Mouse (Mus musculus): ENCODE results near the gene Casp8. TPM values are rescaled to one million over a fixed set of nuclear protein-coding genes. Genes with fewer than 3 reads are reported as not detected.
"Not testable (repeated sequence)": the region's sequence is repeated elsewhere in the genome, so short reads cannot be mapped to it uniquely, and the experiment has no call there.

Casp8 gene
- total RNA-seq, 2 experiments from 2014 or later: 18.5 to 39.4 TPM

GRCm38 (mm10) chr1:58890697-58891290, 95.6 kb downstream of the Casp8 start:
- ATAC-seq (replicated peaks; ENCODE audit: low FRiP score, poor library complexity, severe bottlenecking): not testable (repeated sequence)

GRCm38 (mm10) chr1:58891481-58892170, 96.5 kb downstream of the Casp8 start:
- ATAC-seq (replicated peaks; ENCODE audit: low FRiP score, poor library complexity, severe bottlenecking): not testable (repeated sequence)

GRCm38 (mm10) chr1:58892386-58892785, 97.2 kb downstream of the Casp8 start:
- ATAC-seq (replicated peaks; ENCODE audit: low FRiP score, poor library complexity, severe bottlenecking): not testable (repeated sequence)

Other genes starting within 250 kb of the Casp8 start
- gene Fam126b, start 209.1 kb upstream of the Casp8 start, total RNA-seq (2015; ENCODE audit: low replicate concordance): 6.7 and 6.8 TPM in 2 replicates
- gene Fam126b, start 209.1 kb upstream of the Casp8 start, total RNA-seq (2017; ENCODE audit: low replicate concordance): 8.3 and 11.0 TPM in 2 replicates
- gene Ndufb3, start 209.0 kb upstream of the Casp8 start, total RNA-seq (2015; ENCODE audit: low replicate concordance): 45.3 and 64.9 TPM in 2 replicates
- gene Ndufb3, start 209.0 kb upstream of the Casp8 start, total RNA-seq (2017; ENCODE audit: low replicate concordance): 20.8 and 24.1 TPM in 2 replicates
- gene Als2cr12, start 99.4 kb upstream of the Casp8 start, total RNA-seq (2015; ENCODE audit: low replicate concordance): not detected in 2 replicates
- gene Als2cr12, start 99.4 kb upstream of the Casp8 start, total RNA-seq (2017; ENCODE audit: low replicate concordance): not detected in 2 replicates
- gene Cflar, start 83.9 kb upstream of the Casp8 start, total RNA-seq (2015; ENCODE audit: low replicate concordance): 19.1 and 45.7 TPM in 2 replicates
- gene Cflar, start 83.9 kb upstream of the Casp8 start, total RNA-seq (2017; ENCODE audit: low replicate concordance): 38.1 and 40.9 TPM in 2 replicates
- 453 and 558 TPM in 2 replicates for gene Trak2, start 178.1 kb downstream of the Casp8 start, total RNA-seq (2015; ENCODE audit: low replicate concordance)
- gene Trak2, start 178.1 kb downstream of the Casp8 start, total RNA-seq (2017; ENCODE audit: low replicate concordance): 520 and 536 TPM in 2 replicates
- 237 and 245 TPM in 2 replicates for gene Stradb, start 178.1 kb downstream of the Casp8 start, total RNA-seq (2015; ENCODE audit: low replicate concordance)
- 160 and 184 TPM in 2 replicates for gene Stradb, start 178.1 kb downstream of the Casp8 start, total RNA-seq (2017; ENCODE audit: low replicate concordance)

All from erythroid progenitor cell, adult 5-6 weeks (primary cell).